11 mouse cellular contexts compared by ENCODE assay signal in the genomic region with DNA sequence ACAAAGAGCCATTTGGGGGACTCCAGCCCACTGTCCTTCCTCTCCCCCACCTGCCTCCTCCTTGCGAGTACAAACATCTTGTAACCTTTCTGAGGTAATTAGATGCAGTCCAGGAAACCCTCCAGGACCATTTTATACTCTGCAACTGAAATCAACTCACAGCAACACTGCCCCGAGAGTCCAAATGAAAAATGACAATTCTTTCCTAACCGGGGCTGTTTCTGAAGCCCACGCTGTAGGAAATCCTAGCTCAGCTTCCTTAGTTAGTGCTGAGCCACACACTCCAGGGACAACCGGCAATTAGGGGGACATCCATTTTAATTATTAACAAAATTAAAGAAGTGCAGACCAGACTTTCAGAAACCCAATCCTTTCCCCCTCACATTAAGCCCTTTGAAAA.
DNase-seq lines count a peak whose midpoint lies in the region; ATAC-seq and TF ChIP-seq lines count a peak whose summit lies in the region.
"Had no signal": no experiment of that assay in that cellular context is flagged by ENCODE, and none has a peak within 500 bp of the region (broad histone marks: within the 10 kb centered on the region; RNA-seq: fewer than 3 reads in every experiment).

No protein-coding gene starts in this region.

- H3K4me2 ChIP-seq in neural tube, embryonic 12.5 days (replicated peaks), result peak overlapping the region; percentile 88
- peak overlapping the region; percentile 79 for H3K4me2 ChIP-seq in limb, embryonic 14.5 days (replicated peaks; ENCODE audit: low read depth, low read length, severe bottlenecking)
- H3K4me2 ChIP-seq: liver, embryonic 12.5 days had no signal

- ATAC-seq in neural tube, embryonic 12.5 days (ENCODE audit: low FRiP score, low read depth), result no peak
- no peak for ATAC-seq in limb, embryonic 14.5 days (ENCODE audit: low FRiP score, low read depth)
- ATAC-seq: liver, embryonic 12.5 days had no signal

- no peak overlapping the region for H3K27ac ChIP-seq in neural tube, embryonic 12.5 days
- H3K27ac ChIP-seq in limb, embryonic 14.5 days (replicated peaks; ENCODE audit: low read depth, low read length), result 0 out of 2 replicates have a peak overlapping the region, but pooled peaks have one; percentile 90
- H3K27ac ChIP-seq: heart, embryonic 15.5 days; liver, embryonic 12.5 days had no signal

- H3K4me1 ChIP-seq in neural tube, embryonic 12.5 days, result peaks cover 66% of the 10 kb centered on the region
- H3K4me1 ChIP-seq in limb, embryonic 14.5 days (ENCODE audit: control insufficient read depth, insufficient read depth, low read length), result peaks cover 61% of the 10 kb centered on the region

- no peak for TF ChIP-seq POLR2A in limb, embryonic 14.5 days (IDR thresholded peaks at IDR 0.05; ENCODE audit: borderline replicate concordance, extremely low read depth, insufficient read depth, insufficient read length)

- peaks cover 3% of the 10 kb centered on the region; the same call in 1 of the 2 replicates for H3K36me3 ChIP-seq in neural tube, embryonic 12.5 days
- peaks cover 30% of the 10 kb centered on the region for H3K36me3 ChIP-seq in limb, embryonic 14.5 days (ENCODE audit: control insufficient read depth, insufficient read depth, low read length)
- H3K36me3 ChIP-seq: heart, embryonic 15.5 days; liver, embryonic 12.5 days had no signal

- intact Hi-C loops in heart, postnatal 10 days (cut with DNase I), result no loop called here

- H3K4me3 ChIP-seq in neural tube, embryonic 12.5 days, result no peak overlapping the region
- peak overlapping the region; percentile 77 for H3K4me3 ChIP-seq in limb, embryonic 14.5 days (replicated peaks; ENCODE audit: low read length)
- H3K4me3 ChIP-seq: liver, embryonic 12.5 days had no signal

- no peaks in the 10 kb centered on the region for H3K27me3 ChIP-seq in neural tube, embryonic 12.5 days (replicated peaks)
- H3K27me3 ChIP-seq in limb, embryonic 14.5 days (ENCODE audit: control insufficient read depth, insufficient read depth, low read length), result peaks cover 5% of the 10 kb centered on the region; the same call in 1 of the 2 replicates

- 22% methylated on average over 5 of the region's 5 CpGs for WGBS in neural tube, embryonic 12.5 days
- 8% methylated on average over 5 of the region's 5 CpGs for WGBS in limb, embryonic 14.5 days

- H3K9ac ChIP-seq in neural tube, embryonic 12.5 days, result peak overlapping the region; percentile 17; the same call in 1 of the 2 replicates
- peak overlapping the region; percentile 92 for H3K9ac ChIP-seq in limb, embryonic 14.5 days (ENCODE audit: low read depth, low read length, severe bottlenecking)
- H3K9ac ChIP-seq: heart, embryonic 15.5 days; liver, embryonic 12.5 days had no signal

- no peaks in the 10 kb centered on the region for H3K9me3 ChIP-seq in neural tube, embryonic 12.5 days
- no peaks in the 10 kb centered on the region for H3K9me3 ChIP-seq in limb, embryonic 14.5 days (ENCODE audit: control insufficient read depth, low read length)
- H3K9me3 ChIP-seq: heart, embryonic 15.5 days; liver, embryonic 12.5 days had no signal

- DNase-seq in embryo, embryonic 11 days, result peak; percentile 48
- DNase-seq in embryo, embryonic 9.5 days (ENCODE audit: extremely low spot score), result no peak
- no peak for DNase-seq in neural tube, embryonic 10.5 days (ENCODE audit: extremely low spot score, low spot score)
- DNase-seq in limb, embryonic 14.5 days (ENCODE audit: low spot score), result peak; percentile 49
- no peak for DNase-seq in urinary bladder, postnatal 10 days (ENCODE audit: low spot score)
- no peak for DNase-seq in heart, postnatal 10 days
- DNase-seq in adrenal gland, adult 2 months, result no peak
- DNase-seq: thymus, adult 2 months had no signal

Comparison
In these comparisons a context has a peak if more than half of its experiments do, and no peak if none do; other contexts are left out.
1. DNase-seq: peak in embryo, embryonic 11 days (single experiment) and limb, embryonic 14.5 days (single experiment); none in embryo, embryonic 9.5 days (single experiment), neural tube, embryonic 10.5 days (single experiment), urinary bladder, postnatal 10 days (single experiment), heart, postnatal 10 days (0 of 2) and adrenal gland, adult 2 months (single experiment).